Mouse (Mus musculus) heart, embryonic 11.5 days (tissue): Measurements from ENCODE around the gene Nop9. TPM values are rescaled to one million over a fixed set of nuclear protein-coding genes. Genes with fewer than 3 reads are reported as not detected.

ENCODE experiments used
- ATAC-seq: fragments of 200-750 bp; cut with Nextera tagmentation; replicated peaks from 2 replicates; pipeline ENCODE4 v1.8.0; 2017; ENCODE audit warnings: moderate library complexity; ENCODE audit not compliant: insufficient number of reproducible peaks, low FRiP score, low TSS enrichment
- H3K27ac ChIP-seq: fragments of 300-500 bp; sonication (generic); 2 replicates; pipeline ENCODE4 v1.5.1; 2014; ENCODE audit warnings: mild to moderate bottlenecking, low read depth, low read length
- H3K27me3 ChIP-seq: fragments of 300-500 bp; sonication (generic); 2 replicates; pipeline ENCODE4 v1.6.1; 2014; ENCODE audit warnings: mild to moderate bottlenecking, low read length, mixed read lengths; ENCODE audit not compliant: control insufficient read depth, insufficient read depth
- H3K36me3 ChIP-seq: fragments of 300-500 bp; sonication (generic); 2 replicates; pipeline ENCODE4 v1.6.1; 2014; ENCODE audit warnings: mild to moderate bottlenecking, low read length, moderate library complexity, mixed read lengths; ENCODE audit not compliant: control insufficient read depth, insufficient read depth
- H3K4me1 ChIP-seq: fragments of 300-500 bp; sonication (generic); 2 replicates; pipeline ENCODE4 v1.6.1; 2014; ENCODE audit warnings: low read length; ENCODE audit not compliant: control insufficient read depth, insufficient read depth
- H3K4me2 ChIP-seq: fragments of 300-500 bp; sonication (generic); 2 replicates; pipeline ENCODE4 v1.6.1; 2014; ENCODE audit warnings: mild to moderate bottlenecking, moderate library complexity
- H3K4me3 ChIP-seq: fragments of 300-500 bp; sonication (generic); 2 replicates; pipeline ENCODE4 v1.5.1; 2014; ENCODE audit warnings: low read depth, low read length
- H3K9ac ChIP-seq: fragments of 300-500 bp; sonication (generic); 2 replicates; pipeline ENCODE4 v1.6.1; 2014; ENCODE audit warnings: mild to moderate bottlenecking, low read depth, low read length, moderate library complexity
- H3K9me3 ChIP-seq: fragments of 300-500 bp; sonication (generic); replicated peaks from 2 replicates; pipeline ENCODE4 v1.6.1; 2016; ENCODE audit warnings: low read length; ENCODE audit not compliant: control insufficient read depth
- WGBS: fragments of 180-500 bp; shearing (Covaris S2); extraction: QIAGEN DNeasy Blood & Tissue Kit; methylation state at CpG from one replicate; pipeline ENCODE4 v1.1.7; 2014; ENCODE audit not compliant: insufficient replicate concordance; 5-methylcytosine and 5-hydroxymethylcytosine counted together
- polyA plus RNA-seq: library from polyadenylated mRNA; unstranded; fragments of >200 nt; fragmentation: Nextera tagmentation; extraction: Ambion mirVana; gene quantifications from 2 replicates; pipeline ENCODE4 v1.2.1, GENCODE M21; 2014

Gene Nop9
- polyA plus RNA-seq, 1 experiment from 2014 or later, result 25.1 TPM

- Histone ChIP-seq H3K4me2 (no peak overlapping the region), H3K9me3 (no peaks in the 10 kb centered on the region), H3K4me3 (no peak overlapping the region), H3K9ac (no peak overlapping the region), H3K36me3 (no peaks in the 10 kb centered on the region), H3K27ac (no peak overlapping the region), H3K27me3 (peaks cover 29% of the 10 kb centered on the region), H3K4me1 (peaks cover 4% of the 10 kb centered on the region)
- whole genome bisulfite sequencing, result 74% methylated on average over 6 of the region's 6 CpGs
- no peak for ATAC-seq
These were observed 23.1 kb downstream of the Nop9 start for GRCm38 (mm10) chr14:55768555-55768954.

DNA sequence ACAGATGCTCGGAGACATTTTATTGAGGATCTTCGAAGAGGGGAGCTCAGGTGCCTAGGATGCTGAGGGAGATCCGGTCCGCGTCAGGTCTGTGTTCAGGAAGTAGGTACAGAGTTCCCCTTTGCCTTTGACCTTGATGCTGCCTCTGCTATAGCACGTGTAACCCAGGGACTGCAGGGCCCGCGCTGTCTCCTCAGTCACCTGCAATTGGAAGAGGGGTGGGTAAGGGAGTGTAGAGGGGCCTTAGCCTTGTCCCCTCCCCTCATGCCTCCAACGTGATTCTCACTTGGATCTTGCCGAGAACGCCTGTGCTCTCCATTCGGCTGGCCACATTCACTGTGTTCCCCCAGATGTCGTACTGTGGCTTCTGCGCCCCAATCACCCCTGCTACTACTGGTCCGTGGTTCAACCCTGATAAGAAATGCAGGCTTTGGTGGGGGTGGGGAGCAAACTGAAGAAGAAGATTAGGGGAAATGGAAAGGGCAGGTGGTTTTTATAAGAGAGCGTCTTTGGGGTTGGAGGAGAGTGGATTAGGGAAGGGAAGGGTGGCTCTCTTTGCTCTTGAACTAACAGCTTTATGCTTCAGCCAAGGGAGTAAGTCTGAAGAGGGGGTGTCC, 23.7 kb downstream of the Nop9 start:
- no peaks in the 10 kb centered on the region for H3K9me3 ChIP-seq
- WGBS, result 60% methylated on average over 16 of the region's 16 CpGs
- no peak overlapping the region for H3K27ac ChIP-seq
- H3K4me2 ChIP-seq, result no peak overlapping the region
- no peaks in the 10 kb centered on the region for H3K36me3 ChIP-seq
- H3K4me3 ChIP-seq, result no peak overlapping the region
- ATAC-seq, result no peak
- H3K9ac ChIP-seq, result no peak overlapping the region
- H3K4me1 ChIP-seq, result peaks cover 4% of the 10 kb centered on the region
- peaks cover 29% of the 10 kb centered on the region for H3K27me3 ChIP-seq

DNA sequence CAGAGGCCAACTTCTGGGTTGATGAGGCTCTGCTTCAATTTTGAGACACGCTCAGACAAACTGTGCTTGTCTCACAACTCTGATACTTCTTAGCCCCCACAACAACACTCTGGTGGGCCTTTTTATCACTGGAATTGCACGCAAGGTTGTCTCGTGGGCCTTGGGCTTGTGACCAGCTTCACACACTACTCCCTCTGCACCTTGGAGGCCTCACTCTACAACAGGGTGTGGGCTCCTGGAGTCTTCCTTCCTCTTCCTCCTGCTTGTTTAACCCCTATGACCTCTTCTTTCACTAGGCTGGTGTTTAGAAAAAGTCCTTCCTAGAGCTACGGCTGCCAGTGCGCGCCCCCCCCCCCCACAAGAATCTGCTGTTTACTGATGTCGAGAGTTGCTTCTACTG, 31.2 kb downstream of the Nop9 start:
- ATAC-seq, result no peak
- Histone ChIP-seq H3K4me1 (peaks cover 18% of the 10 kb centered on the region), H3K27ac (no peak overlapping the region), H3K27me3 (peaks cover 8% of the 10 kb centered on the region), H3K9me3 (no peaks in the 10 kb centered on the region), H3K36me3 (no peaks in the 10 kb centered on the region), H3K4me2 (no peak overlapping the region; the same call in 1 of the 2 replicates), H3K9ac (no peak overlapping the region), H3K4me3 (no peak overlapping the region)
- 55% methylated on average over 7 of the region's 7 CpGs for WGBS

DNA sequence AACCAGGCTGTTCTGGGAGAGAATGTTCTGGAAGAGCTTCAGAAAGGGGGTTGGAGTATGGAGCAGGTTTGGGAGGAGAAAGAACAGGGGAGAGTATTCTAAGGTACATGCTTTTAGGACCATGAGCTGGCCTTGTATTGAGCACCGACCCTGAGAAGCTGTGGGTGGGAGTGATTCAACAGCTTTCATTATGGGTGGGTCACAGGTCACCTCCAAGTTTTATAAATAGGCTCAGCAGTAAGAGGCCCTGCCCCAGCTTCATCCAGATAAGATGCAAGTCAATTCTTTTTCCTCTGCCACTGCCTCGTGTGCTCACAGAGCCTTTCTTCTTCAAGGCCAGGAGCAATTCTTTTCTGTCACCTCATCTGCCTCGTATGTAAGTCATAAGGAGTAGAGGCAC, 31.7 kb downstream of the Nop9 start:
- no peaks in the 10 kb centered on the region for H3K36me3 ChIP-seq
- no peak overlapping the region for H3K4me3 ChIP-seq
- ATAC-seq, result no peak
- H3K4me1 ChIP-seq, result peaks cover 18% of the 10 kb centered on the region
- H3K9ac ChIP-seq, result no peak overlapping the region
- H3K4me2 ChIP-seq, result no peak overlapping the region
- H3K9me3 ChIP-seq, result no peaks in the 10 kb centered on the region
- 24% methylated on average over 3 of the region's 3 CpGs for WGBS
- H3K27me3 ChIP-seq, result peaks cover 9% of the 10 kb centered on the region
- H3K27ac ChIP-seq, result no peak overlapping the region

DNA sequence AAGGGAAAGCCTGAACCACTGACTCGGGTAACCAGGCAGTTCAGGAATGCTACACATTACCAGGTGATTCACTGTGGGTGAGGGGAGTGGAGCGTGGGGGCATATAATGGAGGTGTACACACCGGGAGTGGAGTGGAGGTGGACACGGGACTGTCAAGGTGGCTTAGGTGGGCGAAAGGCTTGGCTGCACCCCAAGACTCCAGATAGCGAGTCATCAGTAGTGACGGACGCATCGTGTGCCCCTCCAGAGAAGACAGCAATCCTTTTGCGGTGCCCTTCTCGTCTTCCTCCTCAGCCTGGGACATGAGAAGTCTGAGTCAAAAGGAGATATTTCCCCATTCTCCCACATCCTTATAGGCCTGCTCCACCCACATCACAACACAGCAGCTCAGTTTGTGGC, 32.3 kb downstream of the Nop9 start:
- H3K27me3 ChIP-seq, result peaks cover 13% of the 10 kb centered on the region
- H3K9ac ChIP-seq, result no peak overlapping the region
- no peak for ATAC-seq
- no peak overlapping the region for H3K4me2 ChIP-seq
- no peak overlapping the region for H3K4me3 ChIP-seq
- no peak overlapping the region for H3K27ac ChIP-seq
- no peaks in the 10 kb centered on the region for H3K9me3 ChIP-seq
- peaks cover 18% of the 10 kb centered on the region for H3K4me1 ChIP-seq
- WGBS, result 76% methylated on average over 11 of the region's 11 CpGs
- no peaks in the 10 kb centered on the region for H3K36me3 ChIP-seq

DNA sequence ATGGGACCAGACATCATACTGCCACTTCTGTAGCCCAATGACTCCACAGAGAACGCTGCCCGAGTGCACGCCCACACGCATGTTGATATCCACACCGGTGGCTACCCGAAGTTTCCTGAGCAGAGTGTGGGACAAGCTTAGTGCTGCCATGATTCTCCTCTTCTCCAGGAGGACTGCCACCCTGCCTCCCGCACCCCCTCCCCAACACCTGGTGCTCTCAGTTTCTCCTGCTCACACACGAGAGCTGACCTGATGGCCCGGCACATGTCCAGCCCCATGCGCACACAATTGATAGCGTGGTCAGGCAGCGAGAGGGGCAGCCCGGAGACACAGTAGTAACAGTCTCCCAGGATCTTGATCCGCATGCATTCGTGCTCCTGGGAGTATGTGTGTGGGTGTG, 33.2 kb downstream of the Nop9 start:
- no peak overlapping the region for H3K4me3 ChIP-seq
- no peak overlapping the region for H3K27ac ChIP-seq
- 88% methylated on average over 15 of the region's 15 CpGs for WGBS
- no peak overlapping the region for H3K4me2 ChIP-seq
- no peaks in the 10 kb centered on the region for H3K9me3 ChIP-seq
- H3K9ac ChIP-seq, result no peak overlapping the region
- H3K27me3 ChIP-seq, result peaks cover 17% of the 10 kb centered on the region
- no peaks in the 10 kb centered on the region for H3K36me3 ChIP-seq
- ATAC-seq, result no peak
- H3K4me1 ChIP-seq, result peaks cover 18% of the 10 kb centered on the region

GRCm38 (mm10) chr14:55779656-55780055, 34.2 kb downstream of the Nop9 start:
- 50% methylated on average over 16 of the region's 16 CpGs for WGBS
- H3K4me3 ChIP-seq, result no peak overlapping the region

GRCm38 (mm10) chr14:55780736-55781135, 35.2 kb downstream of the Nop9 start:
- H3K4me2 ChIP-seq, result no peak overlapping the region
- H3K27ac ChIP-seq, result no peak overlapping the region
- ATAC-seq, result no peak
- peaks cover 35% of the 10 kb centered on the region for H3K27me3 ChIP-seq
- H3K9me3 ChIP-seq, result no peaks in the 10 kb centered on the region
- WGBS, result 75% methylated on average over 11 of the region's 11 CpGs
- H3K9ac ChIP-seq, result no peak overlapping the region
- no peak overlapping the region for H3K4me3 ChIP-seq
- H3K4me1 ChIP-seq, result peaks cover 22% of the 10 kb centered on the region
- H3K36me3 ChIP-seq, result no peaks in the 10 kb centered on the region

More at GRCm38 (mm10) chr14:55779656-55780055, 34.2 kb downstream of the Nop9 start:
- H3K27me3 ChIP-seq, result peaks cover 27% of the 10 kb centered on the region
- no peak overlapping the region for H3K9ac ChIP-seq
- no peak for ATAC-seq
- no peaks in the 10 kb centered on the region for H3K9me3 ChIP-seq
- H3K4me2 ChIP-seq, result no peak overlapping the region
- H3K36me3 ChIP-seq, result no peaks in the 10 kb centered on the region
- H3K4me1 ChIP-seq, result peaks cover 22% of the 10 kb centered on the region
- no peak overlapping the region for H3K27ac ChIP-seq

DNA sequence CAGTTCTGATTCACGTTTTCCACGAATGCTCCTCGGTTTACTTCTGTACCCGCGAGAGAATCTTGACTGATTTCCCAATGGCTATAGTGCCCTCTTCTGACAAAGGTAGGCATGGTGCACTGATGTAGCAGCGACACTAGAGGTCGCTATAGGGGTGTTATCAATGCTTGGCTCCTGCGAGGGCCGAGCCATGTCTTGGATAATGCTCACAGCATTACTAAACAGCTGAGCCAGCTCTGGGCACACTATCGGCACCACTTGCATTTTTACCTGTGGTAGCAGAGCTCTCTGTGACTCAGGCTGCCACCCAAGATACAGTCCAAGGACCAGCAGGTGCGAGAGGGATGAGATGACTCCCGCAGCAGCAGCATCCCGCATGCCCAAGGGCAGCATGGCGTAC, 35.8 kb downstream of the Nop9 start:
- Histone ChIP-seq H3K4me1 (peaks cover 22% of the 10 kb centered on the region), H3K9me3 (no peaks in the 10 kb centered on the region), H3K36me3 (no peaks in the 10 kb centered on the region), H3K4me2 (peak overlapping the region; percentile 62), H3K27me3 (peaks cover 41% of the 10 kb centered on the region), H3K4me3 (peak overlapping the region; percentile 5; the same call in 1 of the 2 replicates), H3K9ac (no peak overlapping the region), H3K27ac (no peak overlapping the region)
- ATAC-seq, result no peak
- WGBS, result 18% methylated on average over 14 of the region's 14 CpGs
